Mouse (Mus musculus) CD4-positive, CD25-positive, alpha-beta regulatory T cell, adult 2 months (primary cell): ENCODE measurements around the gene Atf7ip2.

Experiments used
- DNase-seq: peaks from one replicate; pipeline ENCODE4 v3.0.0-alpha.2; 2012; ENCODE audit warnings: low read depth, low spot score

Atf7ip2 gene

DNA sequence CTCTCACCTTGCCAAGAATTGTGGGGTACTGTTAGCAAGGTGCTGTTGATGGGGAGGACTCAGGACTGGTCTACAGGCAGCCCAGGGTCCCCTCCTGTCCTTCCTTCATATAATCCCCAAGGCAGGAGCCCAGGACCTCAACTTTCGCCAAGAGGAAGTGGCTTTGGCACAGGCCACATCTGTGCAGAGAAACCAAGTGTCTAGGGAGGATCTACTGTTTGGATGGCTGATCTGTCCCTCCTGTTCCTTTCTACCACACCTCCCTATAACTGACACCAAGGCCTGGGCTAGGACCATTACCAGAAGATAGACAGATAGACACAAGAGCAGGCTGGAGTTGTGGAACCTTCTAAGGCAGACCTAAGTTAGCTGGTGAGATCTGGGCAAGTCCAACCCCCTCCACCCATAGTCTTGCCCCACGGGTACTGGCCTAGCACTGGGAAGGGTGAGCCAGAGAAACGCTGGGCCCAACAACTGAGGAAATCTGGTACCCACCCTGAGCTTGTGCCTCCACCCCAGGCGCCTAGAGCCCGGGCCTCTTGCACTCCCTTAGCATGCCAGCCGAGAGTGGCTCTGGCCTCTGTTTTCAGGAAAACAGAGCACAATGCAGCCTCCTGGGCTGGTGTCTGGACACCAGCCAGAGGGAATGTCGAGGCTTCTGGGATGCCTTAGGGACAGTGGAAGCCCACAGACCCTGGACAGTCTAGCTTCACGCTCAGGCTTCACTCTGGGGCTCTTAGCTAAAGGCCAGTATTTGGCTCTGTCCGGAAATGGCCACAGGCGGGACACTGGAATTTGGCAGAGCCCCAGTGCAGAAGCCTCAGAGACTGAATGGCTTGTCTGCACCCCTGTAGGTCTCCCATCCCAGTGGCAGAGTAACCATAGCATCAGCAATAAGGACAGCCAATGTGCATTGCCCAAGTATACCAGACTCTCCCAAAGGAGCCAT, 105.5 kb downstream of the Atf7ip2 start:
- DNase-seq: no peak

DNA sequence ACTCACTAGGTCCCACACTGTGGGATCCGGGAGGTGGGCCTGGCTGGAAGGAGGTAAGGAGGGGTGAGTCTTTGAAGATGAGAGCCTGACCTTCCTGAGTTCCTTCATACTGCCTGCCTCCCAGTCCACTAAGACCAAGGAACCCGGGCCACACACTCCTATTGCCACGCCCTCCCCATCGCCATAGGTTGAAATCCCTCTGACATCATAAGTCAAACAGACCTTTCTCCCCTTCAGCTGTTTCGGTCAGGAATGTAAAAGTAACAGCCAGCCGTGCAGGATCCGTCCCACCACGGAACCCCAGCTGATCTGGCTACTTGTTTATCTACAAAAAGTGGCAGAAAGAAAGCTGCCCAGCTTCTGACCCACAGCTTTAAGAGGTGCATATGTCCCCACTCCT, 107.1 kb downstream of the Atf7ip2 start:
- DNase-seq: no peak

DNA sequence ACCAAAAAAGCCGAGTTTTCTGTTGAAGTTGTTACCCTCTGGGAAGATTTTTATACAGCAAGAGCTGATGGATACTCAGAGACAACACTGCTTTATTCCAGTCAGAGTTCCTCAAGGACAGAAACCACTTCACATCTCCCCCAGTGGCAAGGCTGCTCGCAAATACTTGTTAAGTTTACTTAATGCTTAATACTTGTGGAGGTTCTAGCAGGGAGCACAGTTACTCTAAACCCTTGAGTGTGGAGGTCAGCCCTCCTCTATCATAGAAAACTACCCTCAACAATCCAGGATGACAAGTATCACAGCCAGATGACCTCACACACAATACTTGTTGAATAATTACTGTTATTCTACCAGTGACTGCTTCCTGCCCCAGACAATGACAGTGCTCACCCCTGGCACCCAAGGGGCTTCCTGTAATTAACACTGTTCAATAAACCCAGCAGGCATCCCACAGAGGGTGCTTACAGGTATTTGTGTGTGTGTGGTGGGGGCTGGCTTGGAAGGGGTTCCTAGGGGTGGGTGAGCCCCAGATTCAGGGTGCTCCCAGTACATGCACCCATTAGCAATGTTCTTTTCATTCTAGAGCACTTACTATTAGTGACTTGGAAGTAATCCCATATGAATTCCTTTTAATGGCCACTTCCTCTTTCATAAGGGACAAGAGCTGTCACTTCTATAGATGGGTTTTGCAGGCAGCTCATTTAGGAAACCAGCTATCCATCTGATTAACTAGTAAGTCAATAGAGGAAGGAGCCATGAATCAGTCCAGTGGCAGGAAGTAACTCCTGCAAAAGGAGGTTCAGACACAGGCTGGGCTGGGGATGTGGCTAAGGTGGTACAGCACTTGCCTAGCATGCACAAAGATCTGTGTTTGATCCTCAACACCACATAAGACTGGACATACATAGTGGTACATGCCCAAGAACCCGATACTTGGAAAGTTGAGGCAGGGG, 108.0 kb downstream of the Atf7ip2 start:
- DNase-seq: no peak
